Mouse (Mus musculus) mouse embryonic stem cell (cell line): ENCODE measurements around the gene Rbm41.

Source experiments
- in situ Hi-C, 2 experiments: fragments of 300-500 bp; cut with MboI; formaldehyde crosslinking; loops; 1 replicate in 1 of 2; 3 replicates in 1 of 2; pipeline ENCODE4 v1.14.3; 2019 to 2020; ENCODE audit warnings: low sequenced_read_pairs in 2 of 2, low pct_unique_long_range_greater_than_20kb in 1 of 2, mixed read lengths in 1 of 2; ENCODE audit not compliant: unreplicated experiment in 1 of 2

Rbm41 gene

DNA sequence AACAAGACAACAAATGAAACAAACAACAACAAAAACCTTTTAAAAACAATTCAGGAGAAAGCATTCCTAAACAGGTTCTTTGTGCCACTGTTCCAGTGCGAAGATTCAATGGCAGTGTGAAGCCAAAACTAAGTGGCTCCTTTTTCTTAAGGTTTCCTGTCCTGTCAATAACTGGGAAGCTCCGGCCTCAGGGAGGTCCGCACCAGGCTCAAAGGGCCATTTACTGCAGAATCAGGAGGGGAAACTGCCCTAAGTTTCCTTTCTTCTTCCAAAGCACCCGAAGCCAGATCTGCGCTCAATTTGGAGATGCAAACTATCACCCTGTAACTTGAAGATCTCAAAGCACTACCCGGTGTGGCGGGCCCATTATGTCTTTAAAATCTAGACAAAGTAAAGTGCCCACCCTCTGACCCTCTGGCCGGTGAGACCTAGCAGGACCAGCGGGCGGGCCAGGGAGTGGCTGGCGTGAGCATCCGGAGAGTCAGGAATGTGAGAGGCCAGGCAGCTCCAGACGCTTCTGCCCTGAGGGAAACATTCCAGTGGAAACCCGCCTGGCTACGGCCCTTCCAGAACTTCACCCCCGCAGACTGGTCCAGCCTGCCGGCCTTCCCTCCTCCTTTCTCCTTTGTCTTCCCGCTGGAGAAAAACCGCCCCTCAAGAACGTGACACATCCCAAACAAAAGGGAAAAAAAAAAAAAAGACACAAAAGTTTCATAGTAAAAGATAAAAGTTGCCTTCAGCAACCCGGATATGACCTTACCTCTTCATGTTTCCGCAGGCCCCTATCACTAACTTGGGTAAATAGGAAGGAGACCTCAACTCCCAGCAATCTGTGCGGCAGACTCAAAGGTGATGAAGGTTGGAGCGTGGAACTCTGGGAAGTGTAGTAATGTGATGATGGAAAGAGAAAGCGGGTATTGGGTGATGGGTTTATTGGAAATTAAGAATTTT is at the start of gene Rbm41:
Rbm41 (minus strand) TSS at position 856 of the 951 bp plus-strand sequence.
- in situ Hi-C loops = no loop called here

DNA sequence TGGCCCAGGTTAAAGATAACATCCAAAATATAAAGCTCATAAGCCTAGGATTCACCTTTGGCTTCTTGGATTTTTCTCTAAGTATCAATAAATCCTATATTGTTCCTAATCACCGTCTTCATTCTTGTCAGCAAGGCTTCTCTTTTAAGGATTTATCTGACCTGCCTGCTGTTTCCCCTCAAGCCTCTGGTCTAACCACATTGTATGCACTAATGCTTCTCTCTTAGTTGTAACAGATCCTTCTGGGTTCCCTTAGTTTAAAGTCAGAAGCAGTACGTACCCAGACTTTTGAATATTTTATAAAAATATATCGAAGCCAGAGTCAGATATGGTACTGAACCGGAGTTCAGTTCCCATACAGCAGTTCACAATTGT is 283 bp upstream of the Rbm41 start:
- in situ Hi-C loops = no loop called here

DNA sequence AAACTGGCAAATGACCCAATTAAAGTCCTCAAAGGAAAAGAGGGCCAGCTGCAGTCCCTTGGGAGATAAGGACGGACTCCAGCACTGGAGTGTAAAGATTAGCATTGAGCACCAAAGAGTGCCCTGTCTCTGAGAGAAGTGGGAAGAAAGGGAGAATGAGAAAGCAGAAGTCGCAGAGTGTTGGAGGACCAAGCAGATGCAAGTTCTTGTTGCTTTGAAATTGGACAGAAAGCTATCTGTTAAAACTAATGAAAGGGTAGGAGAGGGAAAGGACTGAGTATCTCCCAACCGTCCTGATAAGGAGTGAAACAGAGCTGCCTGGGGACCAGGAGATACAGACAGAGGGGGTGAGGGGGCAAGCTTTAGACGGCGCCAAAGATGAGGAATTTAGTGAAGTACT is 16.3 kb downstream of the Rbm41 start:
- in situ Hi-C loops = no loop called here

DNA sequence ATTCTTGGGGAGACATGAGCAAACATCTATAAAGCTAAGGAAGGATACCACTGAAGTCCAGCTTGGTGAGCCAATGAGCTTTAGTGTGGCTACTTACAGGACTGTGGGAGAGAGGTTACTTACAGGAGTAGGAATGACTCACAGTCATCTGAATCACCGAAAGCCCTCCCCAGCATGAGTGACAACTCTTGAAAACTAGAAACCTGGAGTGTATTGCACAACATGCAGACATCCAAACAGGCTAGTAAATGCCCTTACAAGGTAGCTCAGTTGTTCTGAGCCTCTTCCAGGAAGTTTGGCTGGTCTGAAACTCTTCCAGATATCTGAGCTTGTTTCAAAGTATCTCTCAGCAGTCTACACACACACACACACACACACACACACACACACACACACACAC is 64.9 kb downstream of the Rbm41 start:
- in situ Hi-C loops = no loop called here

DNA sequence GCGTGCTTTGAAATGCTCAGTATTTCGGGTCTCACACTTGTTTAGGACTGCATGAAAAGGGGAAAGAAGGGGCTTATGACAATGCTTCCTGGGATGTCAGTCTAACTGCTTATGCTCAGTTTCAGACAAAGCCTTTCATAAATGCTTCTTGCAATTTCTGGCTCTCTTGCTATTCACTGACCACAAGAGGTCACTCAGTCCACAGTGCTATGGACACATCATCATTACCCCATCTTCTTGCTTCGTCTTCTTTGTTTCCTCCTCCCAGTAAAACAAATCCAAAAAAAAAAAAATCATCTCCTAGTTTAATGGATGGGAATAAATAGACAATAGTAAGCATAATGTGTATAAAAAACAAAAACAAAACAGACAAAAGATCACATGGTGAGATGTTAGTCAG is 65.9 kb downstream of the Rbm41 start:
- in situ Hi-C loops = no loop called here

DNA sequence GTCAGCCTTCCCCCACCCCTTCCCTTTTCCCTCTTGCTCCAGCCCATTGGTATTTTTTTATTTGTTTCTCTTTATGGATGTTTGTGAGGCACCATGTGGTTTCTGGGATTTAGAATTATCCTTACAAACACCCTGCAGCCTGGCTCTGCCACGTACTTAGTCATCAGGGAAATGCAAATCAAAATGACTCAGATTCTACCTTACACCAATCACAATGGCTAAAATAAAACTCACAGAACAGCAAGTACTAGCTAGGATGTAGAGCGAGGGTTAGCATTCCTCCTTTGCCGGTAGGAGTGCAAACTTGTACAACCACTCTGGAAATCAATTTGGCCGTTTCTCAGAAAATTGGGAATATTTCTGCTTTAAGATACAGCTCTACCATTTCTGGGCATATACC is 77.8 kb downstream of the Rbm41 start:
- in situ Hi-C loops = no loop called here

DNA sequence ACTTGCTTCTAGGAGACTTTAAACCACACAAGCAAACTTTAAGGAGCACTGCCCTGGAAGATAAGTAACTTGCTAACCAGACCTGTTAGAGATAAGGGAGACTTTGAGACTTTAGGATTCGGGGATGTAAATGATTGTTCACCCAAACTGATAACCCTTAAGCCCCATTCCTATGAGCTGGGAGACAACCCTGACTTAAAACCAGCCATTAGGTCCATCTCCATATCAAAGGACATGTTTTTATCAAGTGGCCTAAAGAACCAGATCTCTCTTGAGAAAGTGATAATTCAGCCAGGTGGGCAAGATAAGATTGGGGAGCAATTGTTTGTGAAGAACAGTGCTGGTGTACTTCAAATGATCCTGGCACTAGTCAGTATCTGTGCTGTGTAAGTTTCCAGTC is 107.0 kb downstream of the Rbm41 start:
- in situ Hi-C loops = no loop called here

DNA sequence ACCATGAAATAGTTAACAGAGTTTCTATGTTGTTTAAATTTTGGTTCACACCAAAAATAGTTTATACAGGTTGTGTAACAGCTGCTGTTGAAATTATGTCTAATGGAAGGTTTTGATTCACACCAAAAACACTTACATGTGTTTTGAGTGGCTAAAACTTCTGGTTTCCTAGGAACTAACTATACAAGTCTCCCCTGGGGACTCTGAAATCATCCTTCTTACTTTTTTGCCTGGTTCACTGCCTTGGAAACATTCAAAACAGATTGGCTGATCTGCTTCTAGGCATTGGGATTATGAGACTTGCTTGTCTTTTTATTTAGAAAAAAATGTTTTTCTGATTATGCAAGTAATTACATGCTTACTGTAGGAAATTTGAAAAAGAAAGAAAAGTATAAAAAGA is 115.2 kb downstream of the Rbm41 start:
- in situ Hi-C loops = no loop called here

DNA sequence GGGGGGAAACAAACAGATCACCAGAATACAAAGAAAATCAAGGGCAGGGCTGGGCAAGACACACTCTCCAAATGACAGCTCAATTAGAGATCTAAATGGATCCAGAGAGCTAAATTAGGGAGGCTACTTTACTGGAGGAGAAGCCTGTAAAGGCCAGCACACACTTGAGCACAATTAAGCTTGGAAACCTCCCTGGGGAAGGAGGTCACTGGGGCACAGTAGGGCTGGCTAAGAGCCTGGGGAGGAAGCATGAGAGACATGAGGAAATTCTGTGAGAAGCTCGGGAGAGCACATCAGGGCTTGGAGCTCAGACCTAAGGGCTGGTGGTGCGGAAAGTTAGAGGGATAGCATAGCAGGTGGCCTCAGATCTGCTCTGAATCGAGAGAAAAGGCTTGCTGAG is 120.5 kb downstream of the Rbm41 start:
- in situ Hi-C loops = no loop called here

DNA sequence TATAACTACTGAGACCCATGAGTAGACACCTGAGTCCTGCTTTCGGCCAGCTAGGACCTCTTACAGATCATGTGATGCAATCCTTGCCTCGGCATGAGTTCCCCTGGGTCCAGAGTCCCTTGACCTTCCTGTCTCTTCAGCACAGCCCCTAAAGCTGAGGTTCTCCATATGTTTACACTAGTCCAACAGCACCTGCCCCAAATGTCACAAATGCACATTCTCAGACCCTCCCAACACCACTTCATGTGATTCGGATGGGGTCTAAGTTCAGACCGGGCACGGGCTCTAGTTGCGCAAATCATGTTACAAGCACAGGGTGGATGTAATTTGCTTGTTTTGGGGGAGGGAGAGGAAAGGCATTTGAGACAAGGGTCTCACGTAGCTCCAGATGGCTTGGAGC is 121.3 kb downstream of the Rbm41 start:
- in situ Hi-C loops = no loop called here

DNA sequence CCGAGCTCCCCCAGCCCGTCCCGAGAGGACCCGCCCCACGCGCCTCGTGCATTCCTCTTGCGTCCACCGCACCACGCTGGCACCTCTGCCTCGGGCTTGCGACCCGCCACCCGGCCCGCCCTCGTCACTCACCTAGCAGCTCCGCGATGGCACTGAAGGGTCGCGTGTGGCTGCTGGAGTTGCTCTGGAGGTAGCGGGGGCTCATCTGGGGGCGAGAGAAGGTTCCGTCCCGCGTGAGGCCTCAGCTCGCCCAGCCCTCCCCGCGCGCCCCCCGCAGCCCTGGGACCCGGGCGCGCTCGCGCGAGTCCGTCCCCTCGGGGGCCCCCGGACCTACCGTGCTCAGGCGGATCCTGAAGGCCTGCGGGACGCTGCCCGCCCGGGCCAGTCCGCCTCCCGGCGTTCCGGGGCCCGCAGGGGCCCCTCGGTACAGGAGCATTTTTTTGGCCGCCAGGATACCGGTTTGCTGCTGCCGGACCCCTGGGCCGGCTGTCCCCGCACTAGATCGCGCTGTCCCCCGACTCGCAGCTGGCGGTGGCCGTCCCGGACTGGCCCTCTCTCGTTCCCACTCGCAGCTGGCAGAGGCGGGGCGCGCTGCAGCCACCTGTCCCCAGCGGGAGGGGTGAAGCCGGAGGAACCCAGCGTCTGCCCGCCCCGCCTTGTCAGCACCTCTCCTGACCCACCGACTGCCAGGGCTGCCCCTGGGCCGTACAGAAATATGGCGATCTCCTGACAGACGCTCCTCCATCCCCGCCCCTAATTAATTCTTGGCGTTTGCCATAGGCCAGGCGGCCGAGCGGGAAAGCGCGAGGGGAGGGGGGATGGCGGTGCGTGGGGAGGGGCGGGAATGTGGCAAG is 127.2 kb downstream of the Rbm41 start, which contains the start of gene Morc4:
Morc4 (minus strand) TSS at position 740 of the 854 bp plus-strand sequence.
- in situ Hi-C loops = loop anchor here in 1 of 2 experiments (25.0 kb wide), 1 partner anchor 691 kb away; no protein-coding TSS in a partner anchor

DNA sequence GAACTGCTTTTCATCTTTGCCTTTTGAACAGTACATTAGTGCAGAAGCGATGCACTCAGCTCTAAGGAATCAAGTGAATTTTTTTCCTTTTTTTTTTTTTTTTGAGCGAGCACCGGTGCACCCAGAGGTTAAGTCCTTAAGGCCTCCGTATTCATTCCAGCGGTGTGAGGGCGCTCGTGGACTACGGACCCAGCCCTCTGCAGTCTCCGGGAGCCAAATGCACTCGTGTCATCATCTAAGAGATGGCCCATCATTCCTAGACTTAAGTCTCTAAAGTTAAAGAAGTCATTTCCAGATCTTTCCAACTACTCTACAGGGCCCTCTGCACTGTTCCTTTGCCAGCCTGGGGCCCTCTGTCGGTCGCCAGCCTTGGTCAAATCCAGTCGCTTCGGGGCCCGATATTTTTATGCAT is 128.1 kb downstream of the Rbm41 start:
- in situ Hi-C loops = loop anchor here in 1 of 2 experiments (25.0 kb wide), 1 partner anchor 692 kb away; no protein-coding TSS in a partner anchor

DNA sequence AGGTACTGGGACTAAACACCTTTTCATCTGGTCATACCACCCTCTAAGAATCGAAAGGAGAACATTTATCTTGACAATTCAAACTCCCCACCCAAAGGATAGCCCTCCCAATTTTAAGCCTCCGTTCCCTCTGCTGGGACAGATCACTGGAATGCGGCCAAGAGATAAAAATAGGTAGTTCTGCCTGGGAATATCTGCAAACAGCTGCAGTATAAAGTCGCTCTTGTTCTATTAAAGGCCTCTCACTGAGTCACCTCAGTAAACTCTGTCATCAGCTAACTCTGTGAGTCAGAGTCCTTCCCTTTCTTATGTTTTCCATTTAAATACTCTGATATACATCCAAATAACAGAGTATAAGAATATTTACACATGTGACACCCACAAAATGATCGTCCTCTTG is 139.0 kb downstream of the Rbm41 start:
- in situ Hi-C loops = loop anchor here in 1 of 2 experiments (25.0 kb wide), 1 partner anchor 703 kb away; no protein-coding TSS in a partner anchor

DNA sequence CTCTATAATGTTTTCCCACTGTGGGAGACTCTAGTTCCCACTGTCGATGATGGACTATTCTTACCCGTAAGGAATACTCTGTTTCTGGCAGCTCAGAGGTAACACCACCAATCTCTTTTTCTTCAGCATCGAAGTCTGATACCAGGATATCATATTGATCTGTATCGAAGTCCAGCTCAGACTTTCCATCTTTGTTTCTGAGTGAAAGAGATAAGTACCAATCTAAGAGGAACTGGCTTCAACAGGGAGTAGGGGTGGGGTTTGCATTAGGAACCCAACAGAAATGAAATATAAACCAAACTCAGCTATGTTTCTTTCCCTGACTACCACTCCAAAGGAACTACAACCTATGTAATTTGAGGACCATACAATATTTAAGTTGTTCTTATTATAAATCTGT is 143.6 kb downstream of the Rbm41 start:
- in situ Hi-C loops = loop anchor here in 1 of 2 experiments (25.0 kb wide), 1 partner anchor 708 kb away; no protein-coding TSS in a partner anchor

DNA sequence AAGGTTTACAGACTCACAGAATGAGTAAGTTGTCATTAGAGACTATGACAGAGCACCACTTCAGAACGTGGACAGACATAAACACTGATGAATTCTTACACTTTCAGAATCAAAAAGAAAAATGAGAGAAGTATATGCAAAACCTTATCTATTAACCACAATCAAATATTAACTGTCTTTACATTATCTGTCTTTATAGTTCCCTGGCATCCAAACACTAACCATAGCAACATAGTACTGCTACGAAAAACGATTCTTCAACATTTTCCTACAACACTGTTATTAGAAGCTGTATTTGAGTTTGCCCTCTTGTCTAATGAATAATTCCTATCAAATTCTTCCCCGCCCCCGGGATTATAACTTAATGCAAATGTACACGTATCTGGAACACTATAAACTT is 157.3 kb downstream of the Rbm41 start:
- in situ Hi-C loops = no loop called here
